Mouse (Mus musculus) stomach, postnatal 0 days (tissue): Measurements from ENCODE around the gene Prss27.

Experiments used
- CTCF ChIP-seq: IDR thresholded peaks from 2 replicates; pipeline ENCODE4 v1.5.1; 2016; ENCODE audit warnings: antibody characterized with exemption, low read depth, mild to moderate bottlenecking, moderate library complexity
- EP300 ChIP-seq: optimal IDR thresholded peaks from 2 replicates; pipeline ENCODE3; 2016; ENCODE audit warnings: antibody characterized with exemption

DNA sequence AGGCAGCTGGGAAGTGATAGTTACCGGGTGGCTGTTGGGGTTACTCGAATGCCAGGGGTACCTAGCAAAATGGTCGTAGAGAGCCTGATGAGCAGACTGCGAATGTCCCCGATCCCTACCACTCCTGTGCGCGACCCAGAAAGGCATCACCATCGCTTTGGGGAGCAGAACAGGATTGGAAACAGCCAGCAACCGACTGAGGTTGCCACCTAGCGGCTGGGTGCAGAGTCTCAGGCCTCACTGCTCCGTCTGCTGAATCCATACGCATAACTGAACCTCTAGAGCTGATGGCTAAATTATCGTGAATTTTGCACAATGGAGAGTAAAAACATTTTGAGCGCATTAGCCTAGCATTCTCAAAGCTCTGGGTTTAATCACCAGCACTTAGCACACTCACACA lies 22.2 kb upstream of the Prss27 start:
- TF ChIP-seq CTCF (peak; percentile 65), EP300 (no peak)
